Mouse (Mus musculus): ENCODE data around the gene Rara. TPM values are rescaled to one million over a fixed set of nuclear protein-coding genes. Genes with fewer than 3 reads are reported as not detected.

The Rara gene
- total RNA-seq, 2 experiments from 2014 or later = 16.6 to 16.9 TPM

DNA sequence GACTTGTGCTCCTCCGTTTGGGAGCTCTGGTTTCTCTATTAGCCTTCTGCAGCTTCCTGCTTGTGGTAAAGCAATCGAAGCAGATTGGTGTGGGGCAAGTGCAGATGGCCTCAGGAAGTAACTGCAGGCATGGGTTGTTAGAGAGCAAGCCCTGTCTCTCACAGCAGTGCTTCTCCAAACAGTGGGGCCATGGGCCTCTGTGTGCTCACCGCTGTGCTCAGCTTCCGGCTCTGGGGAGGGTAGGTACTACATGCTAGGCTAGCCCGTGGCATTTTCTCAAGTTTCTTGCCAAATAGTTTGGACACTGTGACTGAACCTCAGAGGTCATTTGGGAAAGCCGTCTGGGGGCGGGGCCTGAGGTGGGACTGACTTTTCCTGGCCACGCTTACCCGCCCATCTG lies 9.4 kb upstream of the Rara start:
- intact Hi-C loops (cut with DNase I) = no loop called here
- DNase-seq (ENCODE audit: extremely low spot score in 1 of 2, low spot score in 2 of 2) = peak in 1 of 2 experiments; percentile 57

- intact Hi-C loops (cut with DNase I) = no loop called here
- DNase-seq (ENCODE audit: extremely low spot score in 1 of 2, low spot score in 2 of 2) = no peak
These were observed 8.6 kb upstream of the Rara start for GRCm38 (mm10) chr11:98919009-98919408.

DNA sequence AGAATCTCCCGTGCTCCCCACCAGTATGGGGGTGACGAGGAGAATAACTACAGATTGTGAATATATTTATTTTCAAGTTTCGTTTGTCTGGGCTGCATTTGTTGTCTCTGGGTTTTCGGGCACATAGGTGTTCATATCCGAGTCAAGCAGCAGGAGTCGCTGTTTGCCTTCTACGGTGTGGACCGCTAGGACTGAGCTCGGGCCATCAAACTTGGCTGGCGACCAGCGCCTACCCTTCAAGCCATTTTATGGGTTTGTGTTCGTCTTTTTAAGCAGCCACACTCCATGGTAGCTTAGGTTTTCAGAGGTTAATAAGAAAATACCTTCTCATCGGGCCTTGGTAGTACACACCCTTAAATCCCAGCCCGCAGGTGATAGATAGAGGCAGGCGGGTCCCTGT lies 5.8 kb upstream of the Rara start:
- intact Hi-C loops (cut with DNase I) = loop anchor here (1.0 to 10.0 kb wide), 2 partner anchors 50 to 233 kb away; partner anchors contain the start of gene Ccr7

GRCm38 (mm10) chr11:98922307-98922706 lies 5.3 kb upstream of the Rara start:
- intact Hi-C loops (cut with DNase I) = loop anchor here (1.0 to 10.0 kb wide), 2 partner anchors 50 to 232 kb away; partner anchors contain the start of gene Ccr7
- peak in 1 of 2 experiments; percentile 63 for DNase-seq (ENCODE audit: extremely low spot score in 1 of 2, low spot score in 2 of 2)

More for the DNA sequence above, 5.8 kb upstream of the Rara start:
- peak in 1 of 2 experiments; percentile 76 for DNase-seq (ENCODE audit: extremely low spot score in 1 of 2, low spot score in 2 of 2)

- peak in 1 of 2 experiments; percentile 34 for DNase-seq (ENCODE audit: extremely low spot score in 1 of 2, low spot score in 2 of 2)
- intact Hi-C loops (cut with DNase I) = loop anchor here (1.0 to 10.0 kb wide), 2 partner anchors 49 to 232 kb away; partner anchors contain the start of gene Ccr7
These were observed 4.5 kb upstream of the Rara start for GRCm38 (mm10) chr11:98922851-98923711.

GRCm38 (mm10) chr11:98924633-98925175 lies 2.9 kb upstream of the Rara start:
- intact Hi-C loops (cut with DNase I) = loop anchor here (10.0 kb wide), 1 partner anchor 230 kb away; the partner anchor contains the start of gene Ccr7
- peak in 1 of 2 experiments; percentile 24 for DNase-seq (ENCODE audit: extremely low spot score in 1 of 2, low spot score in 2 of 2)

DNA sequence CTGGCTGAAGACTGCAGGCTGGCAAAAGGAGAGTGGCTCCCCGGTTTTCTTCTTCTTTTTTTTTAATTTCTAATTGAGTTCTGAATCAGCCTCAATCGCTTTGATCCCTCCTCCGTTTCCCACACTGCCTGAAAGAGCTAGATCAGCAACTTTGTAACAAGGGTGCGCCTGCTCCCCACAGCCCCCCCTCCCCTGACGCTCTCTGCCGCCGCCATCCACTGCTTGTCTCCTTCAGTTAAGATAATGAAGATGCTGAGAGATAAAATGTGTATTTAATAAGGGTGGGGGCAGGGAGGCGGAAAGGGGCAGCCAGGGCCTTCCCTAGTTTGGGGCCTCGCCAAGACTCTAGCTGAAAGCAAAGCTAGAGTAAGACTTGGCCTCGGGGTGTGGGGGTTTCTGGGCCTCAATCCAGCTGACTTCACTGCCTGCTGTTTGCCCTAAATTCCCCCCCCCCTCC lies 2.3 kb upstream of the Rara start:
- DNase-seq (ENCODE audit: extremely low spot score in 1 of 2, low spot score in 2 of 2) = peak in 1 of 2 experiments; percentile 84

DNA sequence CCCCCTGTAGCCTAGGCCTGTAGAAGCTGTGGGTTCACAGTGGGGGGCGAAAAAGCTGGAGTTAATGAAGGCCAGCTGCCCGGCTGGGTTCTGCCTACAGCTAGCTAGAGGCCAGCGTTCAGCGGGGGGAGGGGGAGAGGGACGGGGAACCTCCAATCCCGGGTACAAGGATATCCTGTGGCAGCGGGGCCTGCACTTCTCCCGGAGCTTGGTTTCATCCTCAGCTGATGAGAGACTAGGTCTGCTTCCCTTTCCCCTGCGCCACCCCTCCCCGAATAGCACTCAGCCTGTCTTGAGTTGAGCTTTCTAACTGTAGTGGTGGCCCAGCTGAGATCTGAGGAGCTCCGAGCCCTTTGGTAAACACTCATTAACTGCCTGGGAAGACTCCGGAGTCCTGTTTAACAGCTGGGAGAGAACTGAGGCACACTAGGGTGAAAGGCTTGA lies 1.7 kb upstream of the Rara start:
- intact Hi-C loops (cut with DNase I) = loop anchor here (10.0 kb wide), 1 partner anchor 229 kb away; the partner anchor contains the start of gene Ccr7
- peak in 1 of 2 experiments; percentile 84 for DNase-seq (ENCODE audit: extremely low spot score in 1 of 2, low spot score in 2 of 2)

More for the DNA sequence above, 2.3 kb upstream of the Rara start:
- intact Hi-C loops (cut with DNase I) = loop anchor here (10.0 kb wide), 1 partner anchor 230 kb away; the partner anchor contains the start of gene Ccr7

DNA sequence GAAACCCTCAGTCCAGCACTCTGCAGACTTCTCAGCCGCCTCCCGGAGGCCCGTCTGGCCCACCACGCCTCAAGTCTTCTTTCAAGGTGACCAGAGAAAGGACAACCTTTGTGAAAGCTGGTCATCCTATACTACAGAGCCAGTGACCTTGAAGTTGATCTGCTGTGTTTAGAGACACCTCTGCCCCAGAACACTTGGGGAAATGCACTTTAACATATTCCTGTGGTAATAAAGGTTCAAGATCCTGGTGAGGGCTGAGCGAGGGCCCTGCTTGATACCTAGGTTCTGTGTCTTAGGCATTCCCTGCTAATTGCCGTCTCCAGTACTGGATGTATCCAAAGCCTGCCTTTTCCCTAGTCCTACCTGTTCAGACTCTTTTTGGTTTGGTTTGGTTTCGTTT lies 1.1 kb upstream of the Rara start:
- intact Hi-C loops (cut with DNase I) = loop anchor here (10.0 kb wide), 1 partner anchor 228 kb away; the partner anchor contains the start of gene Ccr7
- no peak for DNase-seq (ENCODE audit: extremely low spot score in 1 of 2, low spot score in 2 of 2)

DNA sequence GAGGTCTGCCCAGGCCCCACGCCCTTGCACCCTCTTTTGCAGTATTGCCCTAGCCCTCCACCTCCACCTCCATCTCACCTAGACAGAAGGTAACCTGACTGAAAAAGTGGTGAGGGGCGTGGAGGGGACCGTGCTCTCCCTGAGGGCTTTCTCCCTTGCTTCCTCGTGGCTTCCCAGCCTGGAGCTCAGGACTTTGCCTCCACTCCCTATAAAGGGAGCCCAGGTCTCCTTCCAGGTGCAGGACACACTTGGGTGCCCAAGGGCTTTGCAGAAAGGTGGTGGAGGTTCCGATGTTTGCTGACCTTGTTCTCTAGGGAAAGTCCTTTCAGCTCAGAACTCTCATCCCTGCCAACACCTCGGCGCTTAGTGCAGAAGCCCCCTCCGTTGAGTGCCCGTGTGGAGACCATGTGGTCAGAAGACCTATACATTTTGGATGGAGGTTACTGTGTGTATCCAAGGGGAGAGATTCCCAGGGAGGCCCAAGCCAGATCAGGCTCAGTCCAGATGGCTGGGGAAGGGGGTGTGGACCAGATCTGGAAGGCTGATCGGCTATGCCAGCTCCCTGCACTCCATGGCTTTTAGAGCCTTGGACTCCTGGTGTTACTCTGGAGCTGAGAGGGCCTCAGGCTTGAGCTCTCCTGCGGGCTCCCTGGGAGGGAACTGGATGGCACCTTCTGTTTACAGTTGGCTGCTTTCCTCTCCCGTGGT lies 722 bp downstream of the Rara start:
- DNase-seq (ENCODE audit: extremely low spot score in 1 of 2, low spot score in 2 of 2) = no peak
- intact Hi-C loops (cut with DNase I) = loop anchor here (10.0 kb wide), 1 partner anchor 226 kb away; the partner anchor contains the start of gene Ccr7

DNA sequence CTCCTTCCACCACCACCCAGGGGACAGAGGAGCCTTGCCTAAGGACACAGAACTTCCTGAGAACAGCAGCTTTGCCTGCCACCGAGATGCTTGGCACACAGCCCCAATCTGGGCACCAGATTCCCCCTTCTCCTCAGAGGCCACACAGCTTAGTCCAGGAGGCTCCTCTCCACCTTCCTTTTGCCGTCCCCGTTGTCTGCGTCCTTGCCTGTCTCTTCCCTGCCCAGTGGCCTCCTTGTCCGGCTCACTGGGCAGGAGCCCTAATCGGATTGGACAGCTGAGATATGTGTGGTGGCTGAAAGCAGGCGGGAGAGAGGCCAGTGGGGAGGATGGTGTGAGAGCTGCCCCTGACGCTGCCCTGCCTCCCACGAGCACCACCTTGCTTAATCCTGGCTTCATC lies 1.9 kb downstream of the Rara start:
- intact Hi-C loops (cut with DNase I) = loop anchor here (10.0 kb wide), 1 partner anchor 225 kb away; the partner anchor contains the start of gene Ccr7
- peak in 1 of 2 experiments; percentile 41 for DNase-seq (ENCODE audit: extremely low spot score in 1 of 2, low spot score in 2 of 2)

GRCm38 (mm10) chr11:98930127-98930601 lies 2.5 kb downstream of the Rara start:
- intact Hi-C loops (cut with DNase I) = no loop called here
- peak in 1 of 2 experiments; percentile 59 for DNase-seq (ENCODE audit: extremely low spot score in 1 of 2, low spot score in 2 of 2)

DNA sequence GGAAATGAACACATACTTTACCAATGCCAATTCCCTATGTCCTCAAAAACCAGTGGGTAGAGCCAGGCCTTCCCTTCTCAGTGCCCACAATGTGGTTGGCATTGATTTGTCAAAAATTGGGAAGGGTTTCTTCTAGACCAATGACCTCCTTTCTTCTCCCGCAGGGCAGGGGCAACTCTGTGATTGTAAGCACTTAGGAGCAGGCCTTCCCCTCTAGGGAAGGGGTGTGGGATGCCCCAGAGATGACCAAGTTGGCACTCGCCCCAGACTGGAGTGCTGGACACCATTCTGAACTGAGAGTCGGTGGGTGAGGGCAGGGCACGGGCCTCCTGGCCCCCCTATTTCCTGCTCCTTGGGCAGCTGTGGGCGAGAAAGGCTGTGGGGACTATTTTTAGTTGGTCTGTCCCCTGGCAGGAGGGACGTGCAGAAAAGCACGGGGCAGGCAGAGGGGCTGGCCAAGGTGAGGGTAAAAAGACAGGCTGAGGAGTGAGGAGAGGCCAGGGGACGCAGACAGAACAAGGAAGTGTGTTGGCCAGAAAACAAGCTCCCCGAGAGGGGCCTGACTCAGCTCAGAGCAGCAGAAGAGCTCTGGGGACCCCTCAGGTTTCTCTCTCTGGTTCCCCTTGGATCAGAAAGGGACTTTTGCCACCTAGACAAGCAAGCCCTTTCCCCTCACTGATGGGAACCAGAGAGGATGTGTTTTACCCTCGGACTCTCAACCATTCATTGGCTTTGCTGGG lies 3.3 kb downstream of the Rara start:
- intact Hi-C loops (cut with DNase I) = no loop called here
- peak in 1 of 2 experiments; percentile 46 for DNase-seq (ENCODE audit: extremely low spot score in 1 of 2, low spot score in 2 of 2)

- intact Hi-C loops (cut with DNase I) = no loop called here
- DNase-seq (ENCODE audit: extremely low spot score in 1 of 2, low spot score in 2 of 2) = peak in 1 of 2 experiments; percentile 53
These were observed 4.1 kb downstream of the Rara start for GRCm38 (mm10) chr11:98931513-98932292.

DNA sequence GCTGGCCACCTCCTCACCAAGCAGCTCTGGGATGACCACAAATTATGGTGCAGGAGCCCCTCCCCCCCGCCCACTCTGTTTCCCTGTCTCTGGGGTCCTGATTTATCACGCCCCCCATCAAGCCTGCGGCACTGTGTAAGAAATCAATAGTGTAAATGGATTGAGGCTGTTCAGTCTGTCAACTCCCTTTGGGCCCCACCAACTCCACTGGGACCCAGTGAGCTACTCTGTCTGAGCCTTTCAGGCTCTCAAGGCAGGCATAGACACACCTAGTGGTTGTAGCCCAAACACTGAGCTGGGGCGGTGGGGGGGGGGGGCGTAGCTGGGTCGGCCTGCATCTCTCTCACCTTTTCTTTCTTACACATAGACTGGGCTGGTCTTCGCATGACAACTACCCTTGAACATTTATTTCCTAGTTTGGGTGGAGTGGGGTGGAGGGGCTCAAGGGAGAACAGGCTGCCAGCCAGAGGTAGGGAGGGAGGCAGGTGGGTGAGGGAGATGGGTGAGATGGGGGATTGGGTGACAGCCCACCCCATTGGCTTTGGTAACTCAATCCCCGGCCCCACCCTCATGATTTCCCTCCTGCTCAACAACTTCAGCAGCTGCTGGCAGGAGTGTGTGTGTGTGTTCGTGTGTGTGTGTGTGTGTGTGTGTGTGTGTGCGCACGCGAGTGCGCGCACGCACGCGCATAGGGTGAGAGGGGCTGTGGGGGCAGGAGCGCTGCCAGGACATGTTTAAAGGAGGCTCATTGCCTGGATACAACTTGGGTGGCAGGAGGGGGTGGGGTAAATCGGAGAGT lies 4.9 kb downstream of the Rara start:
- intact Hi-C loops (cut with DNase I) = no loop called here
- DNase-seq (ENCODE audit: extremely low spot score in 1 of 2, low spot score in 2 of 2) = peak in 1 of 2 experiments; percentile 57

- intact Hi-C loops (cut with DNase I) = no loop called here
- DNase-seq (ENCODE audit: extremely low spot score in 1 of 2, low spot score in 2 of 2) = peak in 1 of 2 experiments; percentile 82
These were observed 5.5 kb downstream of the Rara start for GRCm38 (mm10) chr11:98933151-98933550.

Data from left cerebral cortex, postnatal 10 days (tissue).